Mouse (Mus musculus) central nervous system, embryonic 14 days (tissue): ENCODE data around the gene Nit1. TPM values are rescaled to one million over a fixed set of nuclear protein-coding genes. Genes with fewer than 3 reads are reported as not detected.

ENCODE experiments used
- polyA plus RNA-seq: library from polyadenylated mRNA; depleted of rRNA; stranded (reverse); fragments of >200 nt; gene quantifications from 2 replicates; pipeline ENCODE4 v1.2.3, GENCODE M21; 2012; rRNA removed

Gene Nit1
- 62.0 and 69.0 TPM in 2 replicates for polyA plus RNA-seq

GRCm38 (mm10) chr1:171345225-171346094 lies at the start of gene Nit1, which contains the start of gene Pfdn2:
TSS of gene Nit1 (minus strand) at chr1:171345646.
TSS of gene Pfdn2 (plus strand) at chr1:171345670.

DNA sequence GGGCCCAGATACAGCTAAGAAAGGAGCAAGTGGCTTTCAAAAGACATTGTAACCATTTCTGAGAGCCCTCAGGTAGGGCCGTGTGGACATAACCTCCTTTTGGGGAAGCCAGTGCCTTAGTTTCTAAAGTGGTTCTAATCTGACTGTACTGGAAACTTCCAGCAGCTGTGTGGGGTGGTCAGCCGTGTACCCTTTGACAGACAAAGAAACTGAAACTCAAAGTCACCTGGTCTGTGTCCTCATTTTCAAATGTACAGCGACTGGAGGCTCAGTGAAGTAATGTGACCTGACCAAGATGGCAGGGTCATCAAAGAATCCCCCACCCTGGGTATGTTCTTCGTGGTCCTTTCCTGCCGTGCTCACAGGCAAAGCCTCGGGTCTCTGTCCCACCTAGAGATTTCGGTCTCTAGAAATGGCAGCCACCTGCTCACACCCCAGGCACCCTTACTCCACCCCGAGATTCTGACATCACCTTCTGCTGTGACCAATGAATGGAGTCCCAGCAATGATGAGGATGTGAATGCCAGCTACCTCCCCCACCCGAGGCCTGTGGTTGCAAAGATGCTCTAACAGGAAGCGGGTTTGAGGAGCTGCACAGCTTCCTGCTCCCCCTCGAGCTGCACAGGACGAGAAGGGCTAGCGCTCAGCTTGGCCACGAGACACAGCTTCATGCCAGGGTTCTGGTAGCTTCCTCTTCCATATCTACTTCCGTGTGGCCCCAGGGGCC lies 43.1 kb upstream of the Nit1 start, which contains the start of gene Arhgap30:
Gene Arhgap30, plus strand, starts transcription at position 579 of the 727 bp plus-strand sequence.

DNA sequence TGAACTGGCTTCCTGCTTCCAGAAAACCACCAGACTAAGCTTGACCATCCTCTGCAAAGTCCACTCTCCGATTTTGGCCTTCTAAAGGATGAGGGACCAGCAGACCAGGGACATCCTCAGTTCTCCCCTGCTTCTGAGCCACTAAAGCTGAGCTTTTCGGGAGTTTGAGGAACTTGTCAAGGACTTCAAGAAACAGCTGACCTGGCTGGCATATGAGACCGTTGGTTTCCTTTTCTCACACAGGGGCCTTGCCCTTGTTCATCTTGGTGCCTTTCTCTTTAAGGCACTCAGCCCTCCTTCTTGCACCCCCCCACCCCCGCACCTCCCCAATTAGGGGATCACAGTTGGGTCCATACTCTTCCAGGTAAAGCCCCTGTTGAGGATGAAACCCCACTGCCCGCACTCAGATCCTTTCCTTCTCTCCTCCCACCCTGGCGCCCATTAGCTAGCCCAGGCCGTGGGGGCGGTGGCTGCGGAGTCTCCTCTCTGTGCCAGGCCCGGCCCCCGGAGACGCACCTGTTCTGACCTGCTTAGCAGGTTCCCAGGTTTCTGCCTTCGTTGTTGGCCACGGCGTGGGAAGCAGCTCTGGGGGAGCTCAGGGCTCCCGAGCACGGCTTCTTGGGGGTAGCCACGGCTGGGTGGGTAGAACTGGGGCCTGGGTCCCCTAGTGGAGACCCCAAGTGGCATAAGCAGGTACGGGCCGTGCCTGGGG lies 24.6 kb upstream of the Nit1 start, which contains the start of gene Nectin4:
Gene Nectin4, plus strand, starts transcription at position 255 of the 712 bp plus-strand sequence.

GRCm38 (mm10) chr1:171360656-171361055 lies 15.2 kb upstream of the Nit1 start, which contains the start of gene Klhdc9:
TSS of gene Klhdc9 (minus strand) at chr1:171360798.

DNA sequence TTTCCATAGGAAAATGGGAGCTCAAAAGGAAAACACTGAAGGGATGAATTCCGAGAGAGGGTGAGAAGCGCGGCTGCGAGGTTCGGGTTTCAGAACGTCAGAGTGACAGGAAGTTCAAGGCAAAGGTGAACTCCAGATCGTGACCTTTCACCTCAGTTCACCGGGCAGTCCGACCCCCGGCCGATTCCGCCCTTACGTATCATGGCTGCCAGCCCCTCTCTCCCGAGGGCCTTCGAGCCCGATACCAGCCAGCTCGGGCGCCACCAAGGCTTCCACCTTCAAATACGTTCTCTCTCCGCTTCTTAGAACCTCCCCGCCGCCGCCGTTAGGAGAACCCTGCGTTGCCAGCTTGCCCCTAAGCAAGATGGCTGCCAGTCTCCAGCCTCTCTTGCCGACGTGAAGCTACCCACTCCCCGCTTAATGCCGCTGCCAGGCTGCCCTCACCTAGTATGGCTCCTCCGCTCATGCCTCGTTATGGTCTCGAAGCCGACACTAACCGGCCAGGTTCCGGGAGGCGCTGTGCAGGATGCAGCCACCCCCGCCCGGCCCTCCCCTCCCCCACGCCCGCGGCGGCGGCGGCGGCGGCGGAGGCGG lies 16.5 kb downstream of the Nit1 start, which contains the start of gene Dedd:
Gene Dedd, plus strand, starts transcription at position 307 of the 594 bp plus-strand sequence.

DNA sequence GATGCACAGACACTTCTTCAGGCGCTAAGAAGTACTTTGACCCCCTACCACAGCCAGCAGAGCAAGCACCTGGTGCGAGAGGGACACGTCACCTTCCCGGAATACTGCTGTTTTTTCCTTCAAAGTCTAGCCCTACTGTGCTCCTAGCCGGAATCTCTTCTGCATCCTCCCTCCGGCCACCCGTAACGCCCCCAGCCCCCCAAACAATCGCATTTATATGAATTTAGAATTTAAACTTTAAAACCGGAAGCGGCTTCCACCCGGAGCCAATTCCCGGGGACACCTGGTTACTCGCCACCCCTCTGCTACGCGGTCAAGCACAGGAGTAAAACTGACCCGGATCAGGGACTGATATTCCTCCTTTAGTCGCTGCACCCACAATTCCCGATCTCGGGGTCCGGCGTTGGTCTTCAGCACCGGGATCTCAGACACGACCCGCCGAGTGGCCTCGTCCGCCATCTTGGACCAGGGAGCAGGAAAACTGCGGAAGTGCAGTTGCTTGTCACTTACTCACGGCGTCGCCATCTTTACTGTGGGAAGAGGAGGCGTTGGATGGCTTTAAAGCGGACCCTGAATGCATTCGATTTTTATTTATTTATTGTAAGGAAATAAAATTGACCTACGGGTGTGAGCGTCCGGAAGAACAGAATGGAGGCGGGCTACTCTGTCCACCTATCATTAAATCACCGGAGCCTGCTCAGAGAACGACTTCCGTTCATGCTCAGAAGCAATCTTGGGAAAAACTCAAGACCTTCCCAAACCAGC lies 51.0 kb downstream of the Nit1 start, which contains the start of gene Ufc1:
Gene Ufc1, minus strand, starts transcription at position 727 of the 765 bp plus-strand sequence.

Other genes starting within 250 kb of the Nit1 start
- gene Cfap126, start 231.7 kb downstream of the Nit1 start, polyA plus RNA-seq: 11.1 and 11.3 TPM in 2 replicates
- gene Sdhc, start 195.0 kb downstream of the Nit1 start, polyA plus RNA-seq: 260 and 262 TPM in 2 replicates
- 3.0 and 10.7 TPM in 2 replicates for gene Mpz, start 194.9 kb downstream of the Nit1 start, polyA plus RNA-seq
- gene Pcp4l1, start 149.4 kb downstream of the Nit1 start, polyA plus RNA-seq: 16.8 and 17.0 TPM in 2 replicates
- 0.09 and 0.16 TPM in 2 replicates for gene Nr1i3, start 131.7 kb downstream of the Nit1 start, polyA plus RNA-seq
- 34.4 and 36.0 TPM in 2 replicates for gene Tomm40l, start 123.1 kb downstream of the Nit1 start, polyA plus RNA-seq
- gene Apoa2, start 120.6 kb downstream of the Nit1 start, polyA plus RNA-seq: 2.5 and 3.0 TPM in 2 replicates
- gene Fcer1g, start 111.3 kb downstream of the Nit1 start, polyA plus RNA-seq: 24.0 and 25.7 TPM in 2 replicates
- gene Adamts4, start 95.2 kb downstream of the Nit1 start, polyA plus RNA-seq: 3.6 and 4.8 TPM in 2 replicates
- gene Ndufs2, start 94.3 kb downstream of the Nit1 start, polyA plus RNA-seq: 169 and 171 TPM in 2 replicates
- 91.4 and 95.1 TPM in 2 replicates for gene B4galt3, start 75.3 kb downstream of the Nit1 start, polyA plus RNA-seq
- gene Ppox, start 64.5 kb downstream of the Nit1 start, polyA plus RNA-seq: 97.8 and 102 TPM in 2 replicates
- gene Usp21, start 57.7 kb downstream of the Nit1 start, polyA plus RNA-seq: 118 and 126 TPM in 2 replicates
- 57.9 and 63.4 TPM in 2 replicates for gene Ufc1, start 50.6 kb downstream of the Nit1 start, polyA plus RNA-seq
- 67.0 and 67.4 TPM in 2 replicates for gene Dedd, start 16.5 kb downstream of the Nit1 start, polyA plus RNA-seq
- gene Pfdn2, start within 50 bp of the Nit1 start, polyA plus RNA-seq: 121 TPM in 2 replicates
- 3.2 and 3.6 TPM in 2 replicates for gene Klhdc9, start 15.2 kb upstream of the Nit1 start, polyA plus RNA-seq
- gene Nectin4, start 24.5 kb upstream of the Nit1 start, polyA plus RNA-seq: 1.1 and 3.1 TPM in 2 replicates
- gene Arhgap30, start 43.3 kb upstream of the Nit1 start, polyA plus RNA-seq: 0.92 and 1.1 TPM in 2 replicates
- 177 and 182 TPM in 2 replicates for gene Usf1, start 65.7 kb upstream of the Nit1 start, polyA plus RNA-seq
- gene Tstd1, start 73.2 kb upstream of the Nit1 start, polyA plus RNA-seq: 4.9 and 5.7 TPM in 2 replicates
- 4.1 and 7.2 TPM in 2 replicates for gene F11r, start 91.9 kb upstream of the Nit1 start, polyA plus RNA-seq
- gene Alyref2, start 157.8 kb upstream of the Nit1 start, polyA plus RNA-seq: 14.6 and 16.7 TPM in 2 replicates
- 0.06 TPM in 1 of 2 replicates, not detected in the other for gene Itln1, start 189.6 kb upstream of the Nit1 start, polyA plus RNA-seq
- 0.04 TPM in 1 of 2 replicates, not detected in the other for gene Cd244a, start 213.5 kb upstream of the Nit1 start, polyA plus RNA-seq